Mouse (Mus musculus) stomach, postnatal 0 days (tissue): ENCODE measurements at regions not wholly inside any gene's neighbourhood (a gene's known extent, or its start where the extent isn't known, plus 50 kb on each side); places are given as distances from the start of the nearest gene placed in this dataset. TPM values are rescaled to one million over a fixed set of nuclear protein-coding genes. Genes with fewer than 3 reads are reported as not detected.

Source experiments
- ATAC-seq: fragments of 200-750 bp; cut with Nextera tagmentation; 2 replicates; pipeline ENCODE4 v1.8.0; 2017; ENCODE audit not compliant: low FRiP score, low TSS enrichment
- DNase-seq: peaks from one replicate; pipeline ENCODE4 v3.0.0-alpha.2; 2016; ENCODE audit warnings: low spot score
- H3K27ac ChIP-seq: fragments of 300-500 bp; sonication (generic); replicated peaks from 2 replicates; pipeline ENCODE4 v1.5.1; 2014; ENCODE audit warnings: mild to moderate bottlenecking, control low read depth
- H3K27me3 ChIP-seq: fragments of 300-500 bp; sonication (generic); 2 replicates; pipeline ENCODE4 v1.6.1; 2014; ENCODE audit warnings: low read length; ENCODE audit not compliant: control insufficient read depth, insufficient read depth
- H3K36me3 ChIP-seq: fragments of 300-500 bp; sonication (generic); 2 replicates; pipeline ENCODE4 v1.6.1; 2014; ENCODE audit warnings: low read length, mixed read lengths; ENCODE audit not compliant: control insufficient read depth, insufficient read depth
- H3K4me1 ChIP-seq: fragments of 300-500 bp; sonication (generic); replicated peaks from 2 replicates; pipeline ENCODE4 v1.6.1; 2014; ENCODE audit warnings: antibody characterized with exemption; ENCODE audit not compliant: control insufficient read depth, insufficient read depth
- H3K4me2 ChIP-seq: fragments of 300-500 bp; sonication (generic); replicated peaks from 2 replicates; pipeline ENCODE4 v1.6.1; 2014; ENCODE audit warnings: low read depth, mild to moderate bottlenecking, control low read depth, moderate library complexity
- H3K4me3 ChIP-seq: fragments of 300-500 bp; sonication (generic); 2 replicates; pipeline ENCODE4 v1.5.1; 2014; ENCODE audit warnings: low read depth, low read length, control low read depth
- H3K9ac ChIP-seq: fragments of 300-500 bp; sonication (generic); 2 replicates; pipeline ENCODE4 v1.6.1; 2014; ENCODE audit warnings: mild to moderate bottlenecking, low read length, control low read depth, mixed read lengths
- H3K9me3 ChIP-seq: fragments of 300-500 bp; sonication (generic); 2 replicates; pipeline ENCODE4 v1.6.1; 2016; ENCODE audit warnings: low read length; ENCODE audit not compliant: control insufficient read depth
- CTCF ChIP-seq: IDR thresholded peaks from 2 replicates; pipeline ENCODE4 v1.5.1; 2016; ENCODE audit warnings: antibody characterized with exemption, low read depth, mild to moderate bottlenecking, moderate library complexity
- EP300 ChIP-seq: optimal IDR thresholded peaks from 2 replicates; pipeline ENCODE3; 2016; ENCODE audit warnings: antibody characterized with exemption
- WGBS: fragments of 180-500 bp; shearing (Covaris S2); extraction: QIAGEN DNeasy Blood & Tissue Kit; methylation state at CpG from one replicate; pipeline ENCODE4 v1.1.7; 2014; 5-methylcytosine and 5-hydroxymethylcytosine counted together
- microRNA-seq: library from miRNA; unstranded; fragments of <30 nt; microRNA quantifications from one replicate; pipeline ENCODE4, GENCODE M21; 2016

- Histone ChIP-seq H3K9me3 (no peaks in the 10 kb centered on the region), H3K27me3 (no peaks in the 10 kb centered on the region), H3K4me1 (no peaks in the 10 kb centered on the region), H3K36me3 (no peaks in the 10 kb centered on the region), H3K9ac (no peak overlapping the region), H3K27ac (no peak overlapping the region), H3K4me2 (no peak overlapping the region), H3K4me3 (no peak overlapping the region)
- TF ChIP-seq EP300: no peak
- 72% methylated on average over 4 of the region's 4 CpGs for WGBS
- DNase-seq: no peak
- no peak for ATAC-seq
These were observed 510.3 kb upstream of the Mms22l start for GRCm38 (mm10) chr4:23985956-23986355.

GRCm38 (mm10) chr4:23993823-23994222, 502.4 kb upstream of the Mms22l start:
- no peak overlapping the region for H3K4me3 ChIP-seq
- H3K36me3 ChIP-seq: no peaks in the 10 kb centered on the region
- no peaks in the 10 kb centered on the region for H3K9me3 ChIP-seq
- no peaks in the 10 kb centered on the region for H3K4me1 ChIP-seq
- no peak for ATAC-seq
- no peak for DNase-seq
- no peak for TF ChIP-seq EP300
- H3K27me3 ChIP-seq: no peaks in the 10 kb centered on the region
- H3K9ac ChIP-seq: no peak overlapping the region
- H3K27ac ChIP-seq: no peak overlapping the region
- no peak overlapping the region for H3K4me2 ChIP-seq
- 51% methylated on average over 3 of the region's 3 CpGs for whole genome bisulfite sequencing

GRCm38 (mm10) chr4:23994261-23994965, 501.8 kb upstream of the Mms22l start:
- no peak for DNase-seq
- no peaks in the 10 kb centered on the region for H3K36me3 ChIP-seq
- H3K9me3 ChIP-seq: no peaks in the 10 kb centered on the region
- no peak overlapping the region for H3K27ac ChIP-seq
- no peak for ATAC-seq
- no peak overlapping the region for H3K9ac ChIP-seq
- no peak overlapping the region for H3K4me2 ChIP-seq
- no peak overlapping the region for H3K4me3 ChIP-seq
- H3K4me1 ChIP-seq: no peaks in the 10 kb centered on the region
- WGBS: 13% methylated on average over 4 of the region's 4 CpGs
- TF ChIP-seq EP300 (no peak), CTCF (no peak)
- H3K27me3 ChIP-seq: no peaks in the 10 kb centered on the region

GRCm38 (mm10) chr4:24006257-24006955, 489.8 kb upstream of the Mms22l start:
- Histone ChIP-seq H3K27me3 (no peaks in the 10 kb centered on the region), H3K4me1 (no peaks in the 10 kb centered on the region), H3K36me3 (no peaks in the 10 kb centered on the region), H3K4me2 (no peak overlapping the region), H3K9ac (no peak overlapping the region), H3K4me3 (no peak overlapping the region), H3K27ac (no peak overlapping the region), H3K9me3 (no peaks in the 10 kb centered on the region)
- DNase-seq (no peak), ATAC-seq (no peak)
- WGBS: 50% methylated on average over 2 of the region's 2 CpGs
- TF ChIP-seq EP300 (no peak), CTCF (no peak)

GRCm38 (mm10) chr4:24019178-24020104, 476.8 kb upstream of the Mms22l start:
- Histone ChIP-seq H3K4me3 (no peak overlapping the region), H3K9ac (no peak overlapping the region), H3K27ac (no peak overlapping the region), H3K27me3 (no peaks in the 10 kb centered on the region), H3K9me3 (no peaks in the 10 kb centered on the region), H3K4me2 (no peak overlapping the region), H3K36me3 (no peaks in the 10 kb centered on the region), H3K4me1 (no peaks in the 10 kb centered on the region)
- TF ChIP-seq EP300 (no peak), CTCF (no peak)
- 49% methylated on average over 11 of the region's 11 CpGs for WGBS
- DNase-seq (peak; percentile 19), ATAC-seq (no peak)

Small RNA genes lying in the stretch of these regions (microRNA-seq; reads per million reads assigned to microRNA genes)
- gene Gm25978: not detected
